Mouse (Mus musculus) liver, adult 2 months (tissue): ENCODE measurements around the gene Alyref2.

Experiments
- CTCF ChIP-seq: fragments of 200-500 bp; IDR thresholded peaks from 2 replicates; pipeline ENCODE4 v1.5.1; 2011; ENCODE audit warnings: low read depth, low read length, control low read depth
- POLR2A ChIP-seq: fragments of 200-500 bp; IDR thresholded peaks from 2 replicates; pipeline ENCODE4 v1.6.1; 2011; ENCODE audit warnings: low read length, control low read depth; ENCODE audit not compliant: insufficient read depth; ENCODE audit errors: extremely low read depth

DNA sequence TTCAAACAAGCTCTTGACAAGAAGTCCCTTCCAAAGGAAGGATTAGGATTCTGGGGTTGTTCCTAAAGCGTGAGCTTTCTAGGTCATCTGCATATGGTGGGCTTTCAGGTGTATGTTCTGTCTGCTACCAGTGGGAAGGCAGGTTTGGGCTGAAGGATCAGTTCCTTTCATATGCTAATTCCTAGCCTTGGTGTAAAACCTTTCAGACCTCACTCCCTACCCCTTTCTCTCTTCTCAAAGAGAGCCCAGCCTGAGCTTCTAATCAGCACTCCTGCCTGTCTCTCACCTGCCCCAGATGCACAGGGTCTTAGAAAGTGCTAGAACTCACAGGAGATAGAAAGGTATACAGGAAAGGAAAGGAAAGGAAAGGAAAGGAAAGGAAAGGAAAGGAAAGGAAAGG lies 31.8 kb upstream of the Alyref2 start:
- TF ChIP-seq CTCF (no peak), POLR2A (no peak)
